Comparison of ENCODE assay signal across 12 mouse cellular contexts in the genomic region with DNA sequence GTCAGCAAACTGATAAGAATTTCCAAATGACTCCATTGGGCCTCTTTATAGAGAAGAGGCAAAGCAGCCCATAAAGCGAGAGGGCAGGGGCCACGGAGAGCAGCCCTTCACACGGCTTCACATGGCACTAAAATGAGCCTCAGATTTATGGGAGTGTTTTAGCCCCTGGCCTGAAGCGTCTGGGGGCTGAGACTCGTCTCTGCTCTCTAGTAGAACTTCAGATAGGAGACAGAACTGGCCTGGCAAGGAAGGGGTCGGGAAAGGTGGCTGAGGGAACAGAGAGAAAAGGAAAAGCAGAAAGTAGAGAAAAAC. TPM values are rescaled to one million over a fixed set of nuclear protein-coding genes. Genes with fewer than 3 reads are reported as not detected.
A peak's percentile ranks its signal among the peaks of the same experiment; 100 is the strongest.
DNase-seq lines count a peak whose midpoint lies in the region; ATAC-seq lines count a peak whose summit lies in the region.
"Had no signal": no experiment of that assay in that cellular context is flagged by ENCODE, and none has a peak within 500 bp of the region (broad histone marks: within the 10 kb centered on the region; RNA-seq: fewer than 3 reads in every experiment).

No protein-coding gene starts in this region.

- no peak overlapping the region for H3K4me3 ChIP-seq in kidney, embryonic 15.5 days (replicated peaks)
- H3K4me3 ChIP-seq in embryonic facial prominence, embryonic 13.5 days = no peak overlapping the region
- H3K4me3 ChIP-seq in neural tube, embryonic 11.5 days (ENCODE audit: low read depth, low read length) = no peak overlapping the region
- H3K4me3 ChIP-seq: forebrain, embryonic 12.5 days; liver, embryonic 15.5 days; megakaryocyte, embryonic 14.5 days had no signal

- H3K4me2 ChIP-seq in kidney, embryonic 15.5 days = no peak overlapping the region
- no peak overlapping the region for H3K4me2 ChIP-seq in embryonic facial prominence, embryonic 13.5 days
- H3K4me2 ChIP-seq in neural tube, embryonic 11.5 days (ENCODE audit: low read depth) = no peak overlapping the region
- H3K4me2 ChIP-seq: forebrain, embryonic 12.5 days; liver, embryonic 15.5 days had no signal

- WGBS in kidney, embryonic 15.5 days = 25% methylated on average over 6 of the region's 6 CpGs
- 44% methylated on average over 6 of the region's 6 CpGs for WGBS in embryonic facial prominence, embryonic 13.5 days
- 12% methylated on average over 6 of the region's 6 CpGs for WGBS in neural tube, embryonic 11.5 days

- H3K27ac ChIP-seq in kidney, embryonic 15.5 days = peak overlapping the region; percentile 67
- 0 out of 2 replicates have a peak overlapping the region, but pooled peaks have one; percentile 34 for H3K27ac ChIP-seq in embryonic facial prominence, embryonic 13.5 days
- H3K27ac ChIP-seq in neural tube, embryonic 11.5 days (ENCODE audit: low read depth, low read length) = 0 out of 2 replicates have a peak overlapping the region, but pooled peaks have one; percentile 17
- H3K27ac ChIP-seq: forebrain, embryonic 12.5 days; liver, embryonic 15.5 days had no signal

- ATAC-seq in kidney, embryonic 15.5 days (replicated peaks; ENCODE audit: low FRiP score) = peak; percentile 77
- no peak for ATAC-seq in embryonic facial prominence, embryonic 13.5 days (ENCODE audit: insufficient number of reproducible peaks, insufficient read depth, low FRiP score, low TSS enrichment, low read depth)
- ATAC-seq in neural tube, embryonic 11.5 days (ENCODE audit: insufficient read depth, low FRiP score, low TSS enrichment) = no peak
- ATAC-seq in cerebellum, adult (ENCODE audit: insufficient number of reproducible peaks, low FRiP score, low TSS enrichment) = no peak
- ATAC-seq: Patski had no signal

- H3K27me3 ChIP-seq in kidney, embryonic 15.5 days = no peaks in the 10 kb centered on the region
- no peaks in the 10 kb centered on the region for H3K27me3 ChIP-seq in embryonic facial prominence, embryonic 13.5 days
- no peaks in the 10 kb centered on the region for H3K27me3 ChIP-seq in neural tube, embryonic 11.5 days (ENCODE audit: control insufficient read depth, insufficient read depth, low read length)
- H3K27me3 ChIP-seq: CH12.LX; forebrain, embryonic 12.5 days; liver, embryonic 15.5 days; megakaryocyte, embryonic 14.5 days; Patski had no signal

- DNase-seq in kidney, adult 9 months = no peak
- DNase-seq in embryo, embryonic 11 days = peak; percentile 62
- peak; percentile 30 for DNase-seq in neural tube, embryonic 11.5 days (ENCODE audit: low spot score)
- DNase-seq in left cerebral cortex, adult 9 months (ENCODE audit: low spot score in 2 of 2) = no peak

- H3K9me3 ChIP-seq in kidney, embryonic 15.5 days (replicated peaks) = no peaks in the 10 kb centered on the region
- no peaks in the 10 kb centered on the region for H3K9me3 ChIP-seq in embryonic facial prominence, embryonic 13.5 days
- H3K9me3 ChIP-seq in neural tube, embryonic 11.5 days (ENCODE audit: control insufficient read depth, low read length) = no peaks in the 10 kb centered on the region
- H3K9me3 ChIP-seq: forebrain, embryonic 12.5 days; liver, embryonic 15.5 days; megakaryocyte, embryonic 14.5 days had no signal

- H3K36me3 ChIP-seq in kidney, embryonic 15.5 days = peaks cover 4% of the 10 kb centered on the region; the same call in 1 of the 2 replicates
- H3K36me3 ChIP-seq in embryonic facial prominence, embryonic 13.5 days = no peaks in the 10 kb centered on the region
- H3K36me3 ChIP-seq in neural tube, embryonic 11.5 days (ENCODE audit: control insufficient read depth, insufficient read depth, low read length) = no peaks in the 10 kb centered on the region
- H3K36me3 ChIP-seq: liver, embryonic 15.5 days had no signal

- no peak overlapping the region for H3K9ac ChIP-seq in kidney, embryonic 15.5 days
- H3K9ac ChIP-seq in embryonic facial prominence, embryonic 13.5 days = no peak overlapping the region
- H3K9ac ChIP-seq in neural tube, embryonic 11.5 days (ENCODE audit: low read length) = no peak overlapping the region
- H3K9ac ChIP-seq: forebrain, embryonic 12.5 days; liver, embryonic 15.5 days had no signal

- peaks cover 45% of the 10 kb centered on the region for H3K4me1 ChIP-seq in kidney, embryonic 15.5 days
- peaks cover 82% of the 10 kb centered on the region for H3K4me1 ChIP-seq in embryonic facial prominence, embryonic 13.5 days
- peaks cover 27% of the 10 kb centered on the region for H3K4me1 ChIP-seq in neural tube, embryonic 11.5 days (ENCODE audit: control insufficient read depth, insufficient read depth, low read length)

RNA-seq across cellular contexts. Expression of gene Ext2, which starts 42.5 kb away (rescaled TPM):
- 109 and 122 TPM in 2 replicates for polyA plus RNA-seq in kidney, embryonic 15.5 days (2015; fragmentation: Nextera tagmentation; extraction: Ambion mirVana)
- 103 and 120 TPM in 2 replicates for polyA plus RNA-seq in embryonic facial prominence, embryonic 13.5 days (2015; fragmentation: Nextera tagmentation; extraction: Ambion mirVana)
- polyA plus RNA-seq in neural tube, embryonic 11.5 days (2014; fragmentation: Nextera tagmentation; extraction: Ambion mirVana) = 73.6 and 77.0 TPM in 2 replicates

Comparison
In these comparisons a context has a peak if more than half of its experiments do, and no peak if none do; other contexts are left out.
1. H3K27ac ChIP-seq: peak in every context shown above with its lines; median percentile 67 in kidney, embryonic 15.5 days; 34 in embryonic facial prominence, embryonic 13.5 days; 17 in neural tube, embryonic 11.5 days.
2. DNase-seq: peak in embryo, embryonic 11 days (single experiment) and neural tube, embryonic 11.5 days (single experiment); none in kidney, adult 9 months (single experiment) and left cerebral cortex, adult 9 months (0 of 2).